Mouse (Mus musculus): ENCODE measurements around the gene Rab3c. TPM values are rescaled to one million over a fixed set of nuclear protein-coding genes. Genes with fewer than 3 reads are reported as not detected.
A peak's percentile ranks its signal among the peaks of the same experiment; 100 is the strongest.

Rab3c gene
- polyA plus RNA-seq, 1 experiment from 2014 or later: 165 TPM

DNA sequence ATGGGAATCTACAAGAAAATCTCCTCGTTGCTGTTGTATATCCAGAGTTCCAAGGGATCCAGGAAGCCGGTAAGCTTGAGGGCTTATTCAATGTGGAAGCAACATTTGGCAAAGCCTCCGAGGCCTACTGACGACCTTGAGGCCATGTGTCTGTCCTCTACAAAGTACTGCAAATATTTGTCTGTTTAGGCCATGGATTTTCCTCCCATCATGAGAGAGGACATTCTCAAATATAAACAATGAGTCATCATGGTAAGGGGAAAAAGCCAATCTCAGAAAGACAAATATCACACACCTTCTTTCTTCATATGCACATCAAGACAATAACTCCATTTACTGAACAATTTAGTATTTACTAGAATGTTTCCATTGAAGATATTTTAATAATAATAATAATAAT is 158.0 kb downstream of the Rab3c start:
- H3K4me2 ChIP-seq (ENCODE audit: low read length): no peak overlapping the region
- H3K4me3 ChIP-seq (replicated peaks; ENCODE audit: low read length): no peak overlapping the region
- H3K9ac ChIP-seq (replicated peaks; ENCODE audit: low read depth, low read length): no peak overlapping the region
- ATAC-seq: no peak
- H3K27me3 ChIP-seq (replicated peaks; ENCODE audit: control insufficient read depth, insufficient read depth, low read length): no peaks in the 10 kb centered on the region
- no peaks in the 10 kb centered on the region for H3K9me3 ChIP-seq (ENCODE audit: control insufficient read depth, low read length)
- H3K4me1 ChIP-seq (replicated peaks; ENCODE audit: control insufficient read depth, insufficient read depth, low read length): peaks cover 6% of the 10 kb centered on the region
- no peak overlapping the region for H3K27ac ChIP-seq (ENCODE audit: low read length)
- no peaks in the 10 kb centered on the region for H3K36me3 ChIP-seq (ENCODE audit: control insufficient read depth, insufficient read depth)
- 82% methylated on average over 4 of the region's 4 CpGs for WGBS

DNA sequence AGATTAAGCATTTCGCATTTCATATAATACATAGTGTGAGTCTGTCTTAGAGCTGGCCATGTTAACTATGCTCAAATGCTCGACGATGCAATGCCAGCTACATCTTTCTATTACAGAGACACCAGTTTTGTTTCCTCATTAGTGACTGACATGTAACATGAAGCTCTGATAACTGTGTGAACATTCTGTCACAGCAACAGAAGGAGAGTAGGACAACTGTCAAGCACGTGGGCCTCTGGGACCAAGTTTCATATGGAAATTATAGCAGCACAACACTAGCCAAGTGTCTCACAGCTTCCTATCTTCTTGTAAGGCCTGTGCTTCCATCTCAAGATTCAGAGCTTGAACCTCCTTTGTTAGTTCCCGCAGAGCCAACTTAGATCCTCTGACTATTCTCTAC is 163.9 kb downstream of the Rab3c start:
- H3K4me1 ChIP-seq (replicated peaks; ENCODE audit: control insufficient read depth, insufficient read depth, low read length): peaks cover 29% of the 10 kb centered on the region
- H3K9me3 ChIP-seq (ENCODE audit: control insufficient read depth, low read length): no peaks in the 10 kb centered on the region
- H3K9ac ChIP-seq (replicated peaks; ENCODE audit: low read depth, low read length): no peak overlapping the region
- ATAC-seq: peak; percentile 79
- H3K4me3 ChIP-seq (replicated peaks; ENCODE audit: low read length): no peak overlapping the region
- H3K27ac ChIP-seq (ENCODE audit: low read length): peak overlapping the region; percentile 66
- no peaks in the 10 kb centered on the region for H3K36me3 ChIP-seq (ENCODE audit: control insufficient read depth, insufficient read depth)
- H3K4me2 ChIP-seq (ENCODE audit: low read length): no peak overlapping the region
- no peaks in the 10 kb centered on the region for H3K27me3 ChIP-seq (replicated peaks; ENCODE audit: control insufficient read depth, insufficient read depth, low read length)
- 61% methylated on average over 5 of the region's 5 CpGs for WGBS

DNA sequence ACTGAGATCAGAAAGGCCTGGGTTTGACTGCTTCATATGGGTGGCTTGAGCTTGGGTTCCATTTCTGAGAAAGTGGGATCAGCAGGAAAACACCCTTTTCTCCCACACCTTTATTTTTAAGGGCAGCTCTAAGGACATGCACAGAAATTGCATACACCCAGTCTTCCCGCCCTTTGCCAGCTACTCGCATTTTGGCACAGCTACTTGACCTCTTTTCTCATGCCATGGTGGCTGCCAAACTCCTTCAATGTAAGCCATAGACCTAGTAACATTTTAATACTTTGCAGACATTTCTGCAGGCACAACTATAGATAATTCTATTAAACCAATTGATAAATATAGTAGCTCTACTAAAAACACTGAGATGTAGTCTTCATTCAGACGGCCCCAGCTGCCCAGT is 164.5 kb downstream of the Rab3c start:
- H3K27ac ChIP-seq (ENCODE audit: low read length): peak overlapping the region; percentile 72
- ATAC-seq: no peak

GRCm38 (mm10) chr13:110114870-110115645 is 165.7 kb downstream of the Rab3c start:
- H3K4me3 ChIP-seq (replicated peaks; ENCODE audit: low read length): no peak overlapping the region
- H3K9me3 ChIP-seq (ENCODE audit: control insufficient read depth, low read length): no peaks in the 10 kb centered on the region
- peak; percentile 85 for ATAC-seq
- H3K4me1 ChIP-seq (replicated peaks; ENCODE audit: control insufficient read depth, insufficient read depth, low read length): peaks cover 29% of the 10 kb centered on the region
- 10% methylated on average over 7 of the region's 7 CpGs for WGBS
- H3K9ac ChIP-seq (replicated peaks; ENCODE audit: low read depth, low read length): 0 out of 2 replicates have a peak overlapping the region, but pooled peaks have one; percentile 29
- H3K27me3 ChIP-seq (replicated peaks; ENCODE audit: control insufficient read depth, insufficient read depth, low read length): no peaks in the 10 kb centered on the region
- H3K36me3 ChIP-seq (ENCODE audit: control insufficient read depth, insufficient read depth): no peaks in the 10 kb centered on the region
- H3K27ac ChIP-seq (ENCODE audit: low read length): peak overlapping the region; percentile 72
- peak overlapping the region; percentile 20 for H3K4me2 ChIP-seq (ENCODE audit: low read length)

More for the DNA sequence above, 164.5 kb downstream of the Rab3c start:
- Histone ChIP-seq H3K4me3 (replicated peaks; ENCODE audit: low read length) (no peak overlapping the region), H3K4me1 (replicated peaks; ENCODE audit: control insufficient read depth, insufficient read depth, low read length) (peaks cover 29% of the 10 kb centered on the region), H3K9me3 (ENCODE audit: control insufficient read depth, low read length) (no peaks in the 10 kb centered on the region), H3K27me3 (replicated peaks; ENCODE audit: control insufficient read depth, insufficient read depth, low read length) (no peaks in the 10 kb centered on the region), H3K9ac (replicated peaks; ENCODE audit: low read depth, low read length) (no peak overlapping the region), H3K4me2 (ENCODE audit: low read length) (no peak overlapping the region; the same call in 1 of the 2 replicates), H3K36me3 (ENCODE audit: control insufficient read depth, insufficient read depth) (no peaks in the 10 kb centered on the region)
- WGBS: 56% methylated on average over 3 of the region's 3 CpGs

- Histone ChIP-seq H3K4me1 (replicated peaks; ENCODE audit: control insufficient read depth, insufficient read depth, low read length) (peaks cover 29% of the 10 kb centered on the region), H3K27me3 (replicated peaks; ENCODE audit: control insufficient read depth, insufficient read depth, low read length) (no peaks in the 10 kb centered on the region), H3K9me3 (ENCODE audit: control insufficient read depth, low read length) (no peaks in the 10 kb centered on the region), H3K4me3 (replicated peaks; ENCODE audit: low read length) (no peak overlapping the region), H3K9ac (replicated peaks; ENCODE audit: low read depth, low read length) (no peak overlapping the region), H3K4me2 (ENCODE audit: low read length) (no peak overlapping the region), H3K27ac (ENCODE audit: low read length) (peak overlapping the region; percentile 62; the same call in 1 of the 2 replicates), H3K36me3 (ENCODE audit: control insufficient read depth, insufficient read depth) (no peaks in the 10 kb centered on the region)
- 69% methylated on average over 6 of the region's 6 CpGs for WGBS
- ATAC-seq: no peak
Measured at GRCm38 (mm10) chr13:110113711-110114110, 167.1 kb downstream of the Rab3c start.

GRCm38 (mm10) chr13:110097424-110098050 is 183.3 kb downstream of the Rab3c start:
- Histone ChIP-seq H3K4me3 (replicated peaks; ENCODE audit: low read length) (no peak overlapping the region), H3K9ac (replicated peaks; ENCODE audit: low read depth, low read length) (no peak overlapping the region), H3K4me1 (replicated peaks; ENCODE audit: control insufficient read depth, insufficient read depth, low read length) (peaks cover 11% of the 10 kb centered on the region), H3K27me3 (replicated peaks; ENCODE audit: control insufficient read depth, insufficient read depth, low read length) (no peaks in the 10 kb centered on the region), H3K36me3 (ENCODE audit: control insufficient read depth, insufficient read depth) (no peaks in the 10 kb centered on the region), H3K27ac (ENCODE audit: low read length) (0 out of 2 replicates have a peak overlapping the region, but pooled peaks have one; percentile 24), H3K4me2 (ENCODE audit: low read length) (no peak overlapping the region), H3K9me3 (ENCODE audit: control insufficient read depth, low read length) (peaks cover 5% of the 10 kb centered on the region; the same call in 1 of the 2 replicates)
- ATAC-seq: 0 out of 2 replicates have a peak, but pooled peaks have one; percentile 35
- 78% methylated on average over 6 of the region's 6 CpGs for WGBS

- Histone ChIP-seq H3K4me2 (ENCODE audit: low read length) (no peak overlapping the region), H3K4me3 (replicated peaks; ENCODE audit: low read length) (no peak overlapping the region), H3K27me3 (replicated peaks; ENCODE audit: control insufficient read depth, insufficient read depth, low read length) (no peaks in the 10 kb centered on the region), H3K4me1 (replicated peaks; ENCODE audit: control insufficient read depth, insufficient read depth, low read length) (peaks cover 11% of the 10 kb centered on the region), H3K36me3 (ENCODE audit: control insufficient read depth, insufficient read depth) (no peaks in the 10 kb centered on the region), H3K27ac (ENCODE audit: low read length) (no peak overlapping the region), H3K9ac (replicated peaks; ENCODE audit: low read depth, low read length) (no peak overlapping the region), H3K9me3 (ENCODE audit: control insufficient read depth, low read length) (peaks cover 5% of the 10 kb centered on the region; the same call in 1 of the 2 replicates)
- 47% methylated on average over 6 of the region's 6 CpGs for WGBS
- no peak for ATAC-seq
Measured at GRCm38 (mm10) chr13:110094998-110095397, 185.8 kb downstream of the Rab3c start.

- Histone ChIP-seq H3K9ac (replicated peaks; ENCODE audit: low read depth, low read length) (no peak overlapping the region), H3K27ac (ENCODE audit: low read length) (peak overlapping the region; percentile 2; the same call in 1 of the 2 replicates)
Measured at GRCm38 (mm10) chr13:110093720-110094685, 186.8 kb downstream of the Rab3c start.

More at GRCm38 (mm10) chr13:110093720-110094685, 186.8 kb downstream of the Rab3c start:
- Histone ChIP-seq H3K4me3 (replicated peaks; ENCODE audit: low read length) (no peak overlapping the region), H3K4me2 (ENCODE audit: low read length) (no peak overlapping the region), H3K36me3 (ENCODE audit: control insufficient read depth, insufficient read depth) (no peaks in the 10 kb centered on the region), H3K27me3 (replicated peaks; ENCODE audit: control insufficient read depth, insufficient read depth, low read length) (no peaks in the 10 kb centered on the region), H3K9me3 (ENCODE audit: control insufficient read depth, low read length) (peaks cover 5% of the 10 kb centered on the region; the same call in 1 of the 2 replicates), H3K4me1 (replicated peaks; ENCODE audit: control insufficient read depth, insufficient read depth, low read length) (peaks cover 11% of the 10 kb centered on the region)
- 36% methylated on average over 17 of the region's 17 CpGs for WGBS
- ATAC-seq: peak; percentile 56

All from forebrain, embryonic 16.5 days (tissue).